Mouse (Mus musculus): ENCODE results near the gene Auts2. TPM values are rescaled to one million over a fixed set of nuclear protein-coding genes. Genes with fewer than 3 reads are reported as not detected.

Auts2 gene
- total and polyA plus RNA-seq, 3 experiments, result 16.9 to 35.7 (median 28.1) TPM

DNA sequence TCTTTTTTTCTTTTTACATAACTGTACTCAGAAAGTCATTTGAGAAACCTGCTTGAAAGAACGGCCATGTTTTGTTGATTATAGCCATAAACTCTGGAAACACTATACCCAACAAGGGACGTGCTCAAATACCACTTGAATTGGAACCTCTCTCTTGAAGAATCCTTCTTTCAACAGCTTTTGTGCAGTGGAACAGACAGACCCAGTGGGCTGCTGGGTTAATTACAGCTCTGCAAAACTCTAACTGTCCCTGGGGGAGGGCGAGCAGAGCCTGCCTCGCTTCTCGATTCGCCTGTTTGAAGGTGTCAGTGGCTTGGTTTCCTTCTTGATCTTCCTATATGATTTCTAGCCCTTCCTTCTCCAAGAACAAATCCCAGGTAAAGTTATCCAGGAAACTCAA, 805.7 kb downstream of the Auts2 start:
- no peaks in the 10 kb centered on the region for H3K4me1 ChIP-seq (ENCODE audit: control insufficient read depth, insufficient read depth, low read length)
- DNase-seq, result no peak
- H3K9ac ChIP-seq (ENCODE audit: low read depth, low read length), result no peak overlapping the region
- no peak overlapping the region for H3K4me3 ChIP-seq
- H3K36me3 ChIP-seq (ENCODE audit: control insufficient read depth, insufficient read depth, low read length), result no peaks in the 10 kb centered on the region
- no peak overlapping the region for H3K27ac ChIP-seq
- 87% methylated on average over 6 of the region's 6 CpGs for WGBS
- intact Hi-C loops (cut with DNase I), result no loop called here
- TF ChIP-seq EP300 (IDR thresholded peaks at IDR 0.05; ENCODE audit: insufficient read depth, low read depth, low read length), result no peak
- no peak for TF ChIP-seq POLR2A (IDR thresholded peaks at IDR 0.05; ENCODE audit: insufficient read depth, low read depth, low read length)
- no peak for TF ChIP-seq CTCF (IDR thresholded peaks at IDR 0.05)
- H3K79me2 ChIP-seq (replicated peaks; ENCODE audit: control insufficient read depth, insufficient read depth, low read length), result no peaks in the 10 kb centered on the region
- no peaks in the 10 kb centered on the region for H3K27me3 ChIP-seq (ENCODE audit: control insufficient read depth, insufficient read depth, low read length)

DNA sequence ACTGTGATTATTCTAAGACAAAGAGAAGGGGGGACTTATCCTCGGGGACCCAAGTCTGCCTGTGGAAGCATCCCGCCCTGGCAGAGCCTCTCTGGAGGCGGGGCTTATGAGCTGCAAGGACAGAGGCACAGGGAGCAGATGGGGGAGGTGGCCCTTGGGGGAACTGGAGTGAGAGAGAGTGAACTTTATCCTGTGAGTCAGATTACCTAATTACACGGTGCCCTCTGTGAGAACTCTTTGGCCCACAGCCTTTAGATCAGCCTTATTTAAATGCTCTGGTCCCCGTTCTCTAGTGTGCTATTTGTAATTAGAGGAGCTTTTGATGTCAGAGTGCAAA, 809.9 kb downstream of the Auts2 start:
- intact Hi-C loops (cut with DNase I), result no loop called here
- no peaks in the 10 kb centered on the region for H3K4me1 ChIP-seq (ENCODE audit: control insufficient read depth, insufficient read depth, low read length)
- TF ChIP-seq POLR2A (IDR thresholded peaks at IDR 0.05; ENCODE audit: insufficient read depth, low read depth, low read length) (no peak), EP300 (IDR thresholded peaks at IDR 0.05; ENCODE audit: insufficient read depth, low read depth, low read length) (no peak), CTCF (IDR thresholded peaks at IDR 0.05) (no peak)
- DNase-seq, result peak in 1 of 2 experiments; percentile 10
- 21% methylated on average over 5 of the region's 5 CpGs for WGBS
- no peaks in the 10 kb centered on the region for H3K27me3 ChIP-seq (ENCODE audit: control insufficient read depth, insufficient read depth, low read length)
- H3K4me3 ChIP-seq, result no peak overlapping the region
- H3K9ac ChIP-seq (ENCODE audit: low read depth, low read length), result no peak overlapping the region
- H3K36me3 ChIP-seq (ENCODE audit: control insufficient read depth, insufficient read depth, low read length), result no peaks in the 10 kb centered on the region
- no peak overlapping the region for H3K27ac ChIP-seq
- no peaks in the 10 kb centered on the region for H3K79me2 ChIP-seq (replicated peaks; ENCODE audit: control insufficient read depth, insufficient read depth, low read length)

DNA sequence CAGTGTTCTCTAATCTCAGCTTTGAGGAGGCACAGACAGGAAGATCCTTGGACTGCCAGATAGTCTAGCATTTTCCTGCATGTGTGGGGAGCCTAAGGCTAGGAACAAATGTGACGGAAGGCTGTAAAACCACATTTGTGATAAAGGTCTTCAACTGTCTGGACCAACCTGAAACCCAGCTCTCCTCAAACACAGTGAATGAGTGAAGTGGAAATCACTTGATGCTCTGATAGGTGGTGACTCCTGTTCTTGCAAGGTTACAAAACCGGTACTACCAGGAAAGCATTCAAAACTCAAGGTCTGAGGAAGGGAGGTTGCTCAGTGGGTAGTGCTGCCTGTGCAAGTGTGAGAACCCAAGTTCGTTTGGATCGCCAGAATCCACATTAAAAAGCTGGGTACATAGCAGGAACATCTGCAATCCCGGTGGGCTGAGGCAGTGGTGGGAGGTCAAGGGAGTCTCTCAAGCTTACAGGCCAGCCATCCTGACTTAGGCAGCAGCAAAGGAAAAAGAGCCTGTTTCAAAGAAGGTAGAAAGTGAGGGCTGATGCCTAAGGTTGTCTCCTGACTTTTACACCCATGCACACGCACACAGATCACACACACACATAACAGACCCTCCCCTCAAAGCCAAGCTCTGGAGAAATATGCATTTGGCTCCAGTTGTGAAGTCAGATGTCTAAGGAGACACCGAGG, 810.4 kb downstream of the Auts2 start:
- H3K36me3 ChIP-seq (ENCODE audit: control insufficient read depth, insufficient read depth, low read length), result no peaks in the 10 kb centered on the region
- intact Hi-C loops (cut with DNase I), result no loop called here
- 59% methylated on average over 7 of the region's 7 CpGs for WGBS

DNA sequence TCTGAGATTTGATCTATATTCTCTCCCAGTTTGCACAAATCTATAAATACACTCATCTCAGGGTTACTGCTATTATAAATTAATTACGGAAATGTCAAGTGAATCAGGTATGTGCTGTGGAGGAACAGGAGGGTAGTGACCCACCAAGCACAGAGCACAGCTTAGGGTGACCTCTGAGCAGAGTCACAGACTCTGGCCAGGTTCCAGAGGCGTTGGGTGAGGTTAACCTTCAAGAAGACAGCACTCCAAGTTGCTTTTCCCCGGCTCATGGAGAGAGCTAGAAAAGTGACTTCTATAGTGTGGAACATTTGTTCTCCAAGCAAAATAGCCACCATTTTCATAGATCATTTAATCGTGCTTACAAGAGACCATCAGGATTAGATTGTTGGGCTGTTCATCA, 813.7 kb downstream of the Auts2 start:
- no peak for DNase-seq

More for the DNA sequence above, 810.4 kb downstream of the Auts2 start:
- no peaks in the 10 kb centered on the region for H3K79me2 ChIP-seq (replicated peaks; ENCODE audit: control insufficient read depth, insufficient read depth, low read length)
- H3K9ac ChIP-seq (ENCODE audit: low read depth, low read length), result no peak overlapping the region
- no peaks in the 10 kb centered on the region for H3K27me3 ChIP-seq (ENCODE audit: control insufficient read depth, insufficient read depth, low read length)
- no peak overlapping the region for H3K4me3 ChIP-seq
- DNase-seq, result no peak
- no peaks in the 10 kb centered on the region for H3K4me1 ChIP-seq (ENCODE audit: control insufficient read depth, insufficient read depth, low read length)
- H3K27ac ChIP-seq, result no peak overlapping the region
- TF ChIP-seq POLR2A (IDR thresholded peaks at IDR 0.05; ENCODE audit: insufficient read depth, low read depth, low read length) (no peak), EP300 (IDR thresholded peaks at IDR 0.05; ENCODE audit: insufficient read depth, low read depth, low read length) (no peak), CTCF (IDR thresholded peaks at IDR 0.05) (no peak)

DNA sequence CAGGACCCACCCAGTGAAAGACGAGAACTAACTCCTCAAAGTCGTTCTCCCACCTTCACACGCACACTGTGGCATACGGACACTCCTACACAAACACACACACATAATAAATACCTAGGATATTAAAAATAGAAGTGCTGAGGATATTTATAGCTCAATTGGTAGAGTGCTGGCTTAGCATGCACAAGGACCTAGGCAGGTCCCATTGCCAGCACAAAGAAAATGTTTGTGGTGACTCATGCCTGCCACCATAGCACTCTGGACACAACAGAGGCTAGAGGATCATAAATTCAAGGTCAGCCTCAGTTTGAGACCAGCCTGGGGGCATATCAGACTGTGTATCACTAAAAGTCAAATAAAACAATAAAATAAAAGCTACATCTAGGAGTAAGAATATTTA, 815.2 kb downstream of the Auts2 start:
- peak overlapping the region; percentile 39 for H3K27ac ChIP-seq
- no peaks in the 10 kb centered on the region for H3K4me1 ChIP-seq (ENCODE audit: control insufficient read depth, insufficient read depth, low read length)
- H3K4me3 ChIP-seq, result no peak overlapping the region
- H3K79me2 ChIP-seq (replicated peaks; ENCODE audit: control insufficient read depth, insufficient read depth, low read length), result no peaks in the 10 kb centered on the region
- intact Hi-C loops (cut with DNase I), result no loop called here
- no peaks in the 10 kb centered on the region for H3K36me3 ChIP-seq (ENCODE audit: control insufficient read depth, insufficient read depth, low read length)
- WGBS, result 59% methylated on average over 4 of the region's 4 CpGs
- H3K27me3 ChIP-seq (ENCODE audit: control insufficient read depth, insufficient read depth, low read length), result no peaks in the 10 kb centered on the region
- no peak overlapping the region for H3K9ac ChIP-seq (ENCODE audit: low read depth, low read length)
- peak in 1 of 2 experiments; percentile 28 for DNase-seq
- TF ChIP-seq POLR2A (IDR thresholded peaks at IDR 0.05; ENCODE audit: insufficient read depth, low read depth, low read length) (no peak), EP300 (IDR thresholded peaks at IDR 0.05; ENCODE audit: insufficient read depth, low read depth, low read length) (no peak), CTCF (IDR thresholded peaks at IDR 0.05) (no peak)

More for the DNA sequence above, 813.7 kb downstream of the Auts2 start:
- intact Hi-C loops (cut with DNase I), result no loop called here
- no peak overlapping the region for H3K27ac ChIP-seq
- H3K79me2 ChIP-seq (replicated peaks; ENCODE audit: control insufficient read depth, insufficient read depth, low read length), result no peaks in the 10 kb centered on the region
- H3K9ac ChIP-seq (ENCODE audit: low read depth, low read length), result no peak overlapping the region
- H3K4me1 ChIP-seq (ENCODE audit: control insufficient read depth, insufficient read depth, low read length), result no peaks in the 10 kb centered on the region
- no peak for TF ChIP-seq CTCF (IDR thresholded peaks at IDR 0.05)
- TF ChIP-seq EP300 (IDR thresholded peaks at IDR 0.05; ENCODE audit: insufficient read depth, low read depth, low read length), result no peak
- no peak for TF ChIP-seq POLR2A (IDR thresholded peaks at IDR 0.05; ENCODE audit: insufficient read depth, low read depth, low read length)
- H3K27me3 ChIP-seq (ENCODE audit: control insufficient read depth, insufficient read depth, low read length), result no peaks in the 10 kb centered on the region
- H3K4me3 ChIP-seq, result no peak overlapping the region
- WGBS, result 65% methylated on average over 4 of the region's 4 CpGs
- H3K36me3 ChIP-seq (ENCODE audit: control insufficient read depth, insufficient read depth, low read length), result no peaks in the 10 kb centered on the region

DNA sequence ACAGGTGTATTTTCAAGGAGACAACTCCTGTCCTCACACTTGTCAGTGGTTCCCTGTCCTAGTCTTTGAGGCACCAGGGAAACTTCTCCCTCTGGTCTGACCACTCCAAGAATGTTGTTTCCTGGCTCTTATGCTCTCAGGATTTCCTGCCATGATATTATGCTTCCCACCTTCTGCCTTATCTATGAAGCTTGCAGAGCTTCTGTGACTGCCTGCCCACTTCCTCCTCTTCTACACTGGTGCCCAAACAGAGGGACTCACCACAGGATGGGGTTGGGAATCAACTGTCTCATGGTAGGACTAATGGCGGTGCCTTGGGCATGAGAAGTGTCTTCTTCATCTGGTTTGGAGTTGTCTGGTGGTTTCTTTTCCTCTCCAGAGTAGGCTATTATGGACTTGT, 818.6 kb downstream of the Auts2 start:
- no peaks in the 10 kb centered on the region for H3K36me3 ChIP-seq (ENCODE audit: control insufficient read depth, insufficient read depth, low read length)
- TF ChIP-seq CTCF (IDR thresholded peaks at IDR 0.05) (no peak), EP300 (IDR thresholded peaks at IDR 0.05; ENCODE audit: insufficient read depth, low read depth, low read length) (no peak), POLR2A (IDR thresholded peaks at IDR 0.05; ENCODE audit: insufficient read depth, low read depth, low read length) (no peak)
- H3K4me1 ChIP-seq (ENCODE audit: control insufficient read depth, insufficient read depth, low read length), result no peaks in the 10 kb centered on the region
- H3K79me2 ChIP-seq (replicated peaks; ENCODE audit: control insufficient read depth, insufficient read depth, low read length), result no peaks in the 10 kb centered on the region
- H3K27me3 ChIP-seq (ENCODE audit: control insufficient read depth, insufficient read depth, low read length), result no peaks in the 10 kb centered on the region
- WGBS, result 60% methylated on average over 1 of the region's 1 CpGs
- intact Hi-C loops (cut with DNase I), result no loop called here
- H3K9ac ChIP-seq (ENCODE audit: low read depth, low read length), result no peak overlapping the region
- DNase-seq, result no peak
- H3K27ac ChIP-seq, result no peak overlapping the region
- H3K4me3 ChIP-seq, result no peak overlapping the region

Measured in heart, adult 2 months (tissue).